Mouse (Mus musculus) embryonic facial prominence, embryonic 11.5 days (tissue): Measurements from ENCODE around the gene Cant1. TPM values are rescaled to one million over a fixed set of nuclear protein-coding genes. Genes with fewer than 3 reads are reported as not detected.
"Not testable (repeated sequence)": the region's sequence is repeated elsewhere in the genome, so short reads cannot be mapped to it uniquely, and the experiment has no call there.

Source experiments
- ATAC-seq: fragments of 200-750 bp; cut with Nextera tagmentation; replicated peaks from 2 replicates; pipeline ENCODE4 v1.8.0; 2017; ENCODE audit warnings: low read depth; ENCODE audit not compliant: insufficient number of reproducible peaks, low FRiP score, low TSS enrichment
- DNase-seq: peaks from one replicate; pipeline ENCODE4 v3.0.0-alpha.2; 2015; ENCODE audit warnings: low spot score
- H3K27ac ChIP-seq: fragments of 300-500 bp; sonication (generic); replicated peaks from 2 replicates; pipeline ENCODE4 v1.5.1; 2014; ENCODE audit warnings: mild to moderate bottlenecking, low read depth, low read length, control low read depth
- H3K27me3 ChIP-seq: fragments of 300-500 bp; sonication (generic); 2 replicates; pipeline ENCODE4 v1.6.1; 2014; ENCODE audit warnings: mild to moderate bottlenecking, low read length, moderate library complexity, mixed read lengths; ENCODE audit not compliant: control insufficient read depth, insufficient read depth
- H3K36me3 ChIP-seq: fragments of 300-500 bp; sonication (generic); replicated peaks from 2 replicates; pipeline ENCODE4 v1.6.1; 2014; ENCODE audit warnings: low read depth, mild to moderate bottlenecking, low read length, moderate library complexity, mixed read lengths; ENCODE audit not compliant: control insufficient read depth, insufficient read depth
- H3K4me1 ChIP-seq: fragments of 300-500 bp; sonication (generic); 2 replicates; pipeline ENCODE4 v1.6.1; 2014; ENCODE audit warnings: low read length, mixed read lengths; ENCODE audit not compliant: control insufficient read depth, insufficient read depth
- H3K4me2 ChIP-seq: fragments of 300-500 bp; sonication (generic); 2 replicates; pipeline ENCODE4 v1.6.1; 2014; ENCODE audit warnings: low read depth, mild to moderate bottlenecking, control low read depth, low read length, moderate library complexity
- H3K4me3 ChIP-seq: fragments of 300-500 bp; sonication (generic); 2 replicates; pipeline ENCODE4 v1.5.1; 2014; ENCODE audit warnings: low read depth, low read length, control low read depth
- H3K9ac ChIP-seq: fragments of 300-500 bp; sonication (generic); replicated peaks from 2 replicates; pipeline ENCODE4 v1.6.1; 2014; ENCODE audit warnings: mild to moderate bottlenecking, control low read depth, low read length
- H3K9me3 ChIP-seq: fragments of 300-500 bp; sonication (generic); replicated peaks from 2 replicates; pipeline ENCODE4 v1.6.1; 2016; ENCODE audit warnings: mild to moderate bottlenecking, low read length, inconsistent platforms, mixed read lengths; ENCODE audit not compliant: control insufficient read depth
- WGBS: fragments of 180-500 bp; shearing (Covaris S2); extraction: QIAGEN DNeasy Blood & Tissue Kit; methylation state at CpG from one replicate; pipeline ENCODE4 v1.1.7; 2014; 5-methylcytosine and 5-hydroxymethylcytosine counted together
- polyA plus RNA-seq: library from polyadenylated mRNA; unstranded; fragments of >200 nt; fragmentation: Nextera tagmentation; extraction: Ambion mirVana; gene quantifications from 2 replicates; pipeline ENCODE4 v1.2.1, GENCODE M21; 2014

Gene Cant1
- polyA plus RNA-seq, 1 experiment from 2014 or later: 19.5 TPM

DNA sequence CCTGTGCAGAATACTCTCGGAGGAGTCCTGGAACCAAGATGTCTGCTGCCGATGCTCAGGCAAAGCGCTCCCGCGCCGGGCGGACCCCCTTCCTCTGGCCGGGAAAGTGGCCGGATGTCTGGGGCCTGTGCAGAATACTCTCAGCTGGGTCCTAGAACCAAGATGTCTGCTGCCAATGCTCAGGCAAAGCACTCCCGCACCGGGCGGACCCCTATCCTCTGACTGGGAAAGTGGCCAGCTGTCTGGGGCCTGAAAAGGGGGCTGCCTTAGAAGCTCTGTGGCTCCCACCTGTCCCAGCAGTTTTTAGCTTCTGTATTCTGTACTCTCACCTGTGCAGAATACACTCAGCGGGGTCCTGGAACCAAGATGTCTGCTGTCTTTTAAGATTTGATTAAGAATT, 31.1 kb downstream of the Cant1 start:
- not testable (repeated sequence) for H3K27me3 ChIP-seq, H3K9me3 ChIP-seq, H3K4me3 ChIP-seq, ATAC-seq, H3K27ac ChIP-seq, H3K4me1 ChIP-seq, H3K4me2 ChIP-seq, H3K9ac ChIP-seq, DNase-seq, H3K36me3 ChIP-seq
- 92% methylated on average over 13 of the region's 13 CpGs for WGBS

DNA sequence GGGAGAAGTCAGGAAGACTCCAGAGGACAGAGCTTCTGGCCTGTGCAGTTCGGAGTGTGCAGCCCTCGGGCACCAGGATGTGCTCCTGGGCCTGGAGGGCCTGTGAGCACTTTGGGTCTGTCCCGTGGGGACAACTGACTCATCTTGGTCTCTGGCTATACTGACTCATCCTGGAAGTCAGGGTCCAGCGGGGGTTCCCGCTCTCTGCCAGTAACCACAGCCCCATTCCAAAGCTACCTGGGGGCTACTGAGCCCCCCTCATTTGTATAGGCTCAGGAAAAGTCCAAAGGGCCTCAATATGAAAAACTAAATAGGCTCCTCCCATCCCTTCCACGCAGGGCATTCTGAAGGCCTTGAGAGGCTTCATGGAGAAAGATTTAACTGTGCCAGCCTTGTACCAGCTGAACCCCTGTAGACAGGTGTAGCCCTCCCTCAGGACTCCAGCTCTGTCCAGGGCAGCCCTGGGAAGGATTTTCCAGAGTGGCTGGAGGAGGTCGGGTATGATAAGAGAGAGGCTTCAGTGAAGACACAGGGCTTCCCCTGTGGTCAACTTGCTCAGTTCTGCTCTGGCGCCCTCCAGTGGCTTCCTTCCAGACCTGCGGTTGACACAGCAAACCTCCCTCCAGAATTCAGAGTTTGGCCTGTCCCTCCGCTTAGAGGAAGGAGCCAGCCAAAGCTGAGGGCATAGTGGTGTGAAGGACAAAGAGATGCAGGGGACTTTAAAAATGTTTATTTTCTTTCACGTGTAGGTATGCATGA, 39.5 kb downstream of the Cant1 start:
- 34% methylated on average over 11 of the region's 11 CpGs for WGBS
- Histone ChIP-seq H3K4me2 (no peak overlapping the region), H3K9me3 (no peaks in the 10 kb centered on the region), H3K36me3 (no peaks in the 10 kb centered on the region), H3K4me3 (no peak overlapping the region), H3K9ac (no peak overlapping the region), H3K4me1 (no peaks in the 10 kb centered on the region; the same call in 1 of the 2 replicates), H3K27ac (no peak overlapping the region), H3K27me3 (no peaks in the 10 kb centered on the region)
- ATAC-seq (peak; percentile 39; the same call in 1 of the 2 replicates), DNase-seq (peak; percentile 89)

DNA sequence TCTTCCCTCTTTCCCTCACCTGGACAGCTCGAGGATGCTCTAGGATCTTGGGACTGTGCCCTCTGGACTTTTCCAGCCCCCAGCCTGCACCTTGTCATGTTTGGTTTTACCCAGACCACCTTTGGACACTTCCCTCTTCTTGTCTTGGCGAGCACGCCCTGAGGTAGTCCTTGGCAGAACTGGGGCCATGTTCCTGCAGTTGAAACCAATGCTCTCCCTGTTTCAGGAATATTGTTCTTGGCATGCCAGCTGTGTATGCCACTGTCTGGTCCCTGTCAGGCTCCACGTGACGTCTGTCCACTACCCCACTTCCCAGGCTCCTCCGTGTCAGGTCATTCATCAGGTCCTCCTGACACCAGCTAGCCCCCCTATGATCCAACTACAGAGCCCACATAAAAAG, 40.2 kb downstream of the Cant1 start:
- DNase-seq: no peak
- no peak for ATAC-seq
- no peaks in the 10 kb centered on the region for H3K27me3 ChIP-seq

DNA sequence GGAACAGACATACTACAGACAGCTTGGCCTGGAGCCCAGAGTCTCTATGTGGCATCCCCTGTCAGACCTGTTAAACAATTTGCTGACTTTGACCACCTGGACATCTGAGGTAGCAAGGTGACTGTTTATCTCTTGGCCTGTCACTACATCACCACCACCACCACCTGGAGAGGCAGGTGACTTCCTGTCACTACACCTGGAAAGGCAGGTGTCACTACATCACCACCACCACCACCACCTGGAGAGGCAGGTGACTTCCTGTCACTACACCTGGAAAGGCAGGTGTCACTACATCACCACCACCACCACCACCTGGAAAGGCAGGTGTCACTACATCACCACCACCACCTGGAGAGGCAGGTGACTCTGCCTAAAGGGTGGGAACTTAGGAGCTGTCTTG, 42.6 kb downstream of the Cant1 start:
- H3K36me3 ChIP-seq, H3K9ac ChIP-seq, H3K27me3 ChIP-seq, H3K27ac ChIP-seq, ATAC-seq, H3K4me3 ChIP-seq, H3K4me2 ChIP-seq, H3K9me3 ChIP-seq, H3K4me1 ChIP-seq, DNase-seq: not testable (repeated sequence)

More for the DNA sequence above, 40.2 kb downstream of the Cant1 start:
- Histone ChIP-seq H3K4me3 (no peak overlapping the region), H3K9ac (no peak overlapping the region), H3K4me1 (no peaks in the 10 kb centered on the region; the same call in 1 of the 2 replicates), H3K27ac (no peak overlapping the region), H3K4me2 (no peak overlapping the region), H3K9me3 (no peaks in the 10 kb centered on the region), H3K36me3 (no peaks in the 10 kb centered on the region)
- WGBS: 86% methylated on average over 6 of the region's 6 CpGs

DNA sequence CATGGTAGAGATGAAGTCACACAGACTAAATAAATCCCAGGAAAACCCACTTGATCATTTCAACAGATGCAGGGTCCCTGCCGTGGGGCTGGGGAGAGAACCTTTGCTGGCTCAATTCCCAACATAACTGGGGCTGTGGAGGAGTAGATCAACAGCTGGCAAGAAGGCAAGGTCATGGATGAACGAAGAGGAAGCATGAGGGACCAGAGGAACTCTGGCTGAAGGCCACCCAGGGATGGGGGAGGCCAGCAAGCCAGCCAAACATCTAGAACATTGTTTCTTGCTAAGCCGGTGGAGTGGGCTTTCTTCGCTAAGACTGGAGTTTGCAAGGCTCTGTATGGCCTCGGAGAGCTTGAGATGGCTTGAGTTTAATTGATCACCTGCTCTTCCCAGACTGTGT, 43.0 kb downstream of the Cant1 start:
- Histone ChIP-seq H3K4me3 (no peak overlapping the region), H3K9me3 (no peaks in the 10 kb centered on the region), H3K27ac (no peak overlapping the region), H3K27me3 (no peaks in the 10 kb centered on the region), H3K9ac (no peak overlapping the region), H3K4me1 (no peaks in the 10 kb centered on the region; the same call in 1 of the 2 replicates), H3K4me2 (no peak overlapping the region), H3K36me3 (no peaks in the 10 kb centered on the region)
- DNase-seq: no peak
- no peak for ATAC-seq
- WGBS: 84% methylated on average over 5 of the region's 5 CpGs

DNA sequence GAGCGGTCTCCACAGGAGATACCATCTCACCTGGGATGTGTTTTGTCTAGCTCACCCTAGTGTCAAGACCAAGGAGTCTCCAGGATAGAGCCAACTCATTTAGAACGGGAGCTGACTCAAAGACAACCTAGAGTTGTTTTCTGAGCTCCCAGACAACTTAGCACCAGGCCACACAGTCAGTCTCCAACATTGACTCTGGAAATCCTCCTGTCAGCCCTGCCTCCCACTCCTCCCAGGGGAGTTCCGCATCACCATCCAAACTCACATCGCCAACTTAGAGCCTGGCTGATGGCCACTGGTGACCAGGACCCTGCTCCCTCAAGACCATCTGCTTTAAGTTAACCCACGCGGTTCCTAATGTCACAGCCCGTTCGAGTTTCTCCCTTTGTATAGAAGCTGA, 43.4 kb downstream of the Cant1 start:
- H3K9me3 ChIP-seq: no peaks in the 10 kb centered on the region
- no peak overlapping the region for H3K4me2 ChIP-seq
- no peak overlapping the region for H3K4me3 ChIP-seq
- no peak overlapping the region for H3K9ac ChIP-seq
- H3K27ac ChIP-seq: no peak overlapping the region
- no peaks in the 10 kb centered on the region; the same call in 1 of the 2 replicates for H3K4me1 ChIP-seq
- ATAC-seq: no peak
- no peak for DNase-seq
- no peaks in the 10 kb centered on the region for H3K36me3 ChIP-seq
- WGBS: 78% methylated on average over 8 of the region's 8 CpGs
- no peaks in the 10 kb centered on the region for H3K27me3 ChIP-seq

DNA sequence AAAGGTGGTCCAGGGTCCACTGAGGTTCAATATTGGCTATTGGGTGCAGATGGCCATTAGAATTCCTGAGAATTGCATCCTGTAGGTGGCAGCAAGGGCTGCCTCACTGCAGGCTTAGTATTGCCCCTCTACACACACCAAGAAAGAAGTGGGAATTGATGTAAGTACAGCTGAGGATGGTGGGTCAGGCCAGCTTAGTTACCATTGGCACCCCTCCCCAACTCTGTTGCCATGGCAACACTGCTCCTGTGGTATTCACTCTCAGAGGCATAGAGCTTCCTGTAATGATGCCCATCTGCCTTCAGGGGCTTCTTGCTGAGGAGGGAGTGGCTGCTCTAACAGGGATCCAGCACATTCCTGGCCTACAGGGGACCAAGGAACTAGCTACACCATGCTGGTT, 43.9 kb downstream of the Cant1 start:
- no peaks in the 10 kb centered on the region for H3K9me3 ChIP-seq
- ATAC-seq (no peak), DNase-seq (no peak)
- no peak overlapping the region for H3K4me2 ChIP-seq
- H3K27me3 ChIP-seq: no peaks in the 10 kb centered on the region
- no peak overlapping the region for H3K4me3 ChIP-seq
- H3K9ac ChIP-seq: no peak overlapping the region
- H3K36me3 ChIP-seq: no peaks in the 10 kb centered on the region
- H3K4me1 ChIP-seq: no peaks in the 10 kb centered on the region; the same call in 1 of the 2 replicates
- H3K27ac ChIP-seq: no peak overlapping the region

DNA sequence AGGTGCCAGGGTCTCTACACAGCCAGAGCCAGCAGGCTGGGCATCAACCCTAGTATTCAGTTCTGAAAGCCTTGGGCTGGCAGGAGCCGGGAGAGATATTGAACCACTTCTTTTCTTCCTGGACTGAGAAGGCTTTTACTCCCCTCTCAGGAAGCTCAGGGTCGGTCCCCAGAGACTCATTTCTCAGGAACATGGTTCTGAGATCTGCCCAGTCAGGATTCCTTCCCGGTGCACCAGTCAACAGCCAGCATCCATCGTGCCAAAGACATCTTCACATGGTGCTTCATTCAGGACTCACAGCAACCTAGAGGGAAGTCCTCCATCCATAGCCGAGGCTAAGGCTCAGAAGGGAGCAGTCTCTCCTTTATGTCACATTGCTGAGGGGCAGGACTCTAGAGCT, 44.4 kb downstream of the Cant1 start:
- Histone ChIP-seq H3K9me3 (no peaks in the 10 kb centered on the region), H3K27ac (no peak overlapping the region), H3K4me2 (no peak overlapping the region), H3K27me3 (no peaks in the 10 kb centered on the region), H3K36me3 (no peaks in the 10 kb centered on the region), H3K4me1 (no peaks in the 10 kb centered on the region; the same call in 1 of the 2 replicates), H3K4me3 (no peak overlapping the region), H3K9ac (no peak overlapping the region)
- ATAC-seq: no peak
- no peak for DNase-seq
- WGBS: 65% methylated on average over 5 of the region's 5 CpGs
